Mouse (Mus musculus): ENCODE data around the gene Jup. TPM values are rescaled to one million over a fixed set of nuclear protein-coding genes. Genes with fewer than 3 reads are reported as not detected.
"Not testable (repeated sequence)": the region's sequence is repeated elsewhere in the genome, so short reads cannot be mapped to it uniquely, and the experiment has no call there.

The Jup gene
- total RNA-seq, 2 experiments from 2014 or later, result 31.0 to 35.6 TPM

DNA sequence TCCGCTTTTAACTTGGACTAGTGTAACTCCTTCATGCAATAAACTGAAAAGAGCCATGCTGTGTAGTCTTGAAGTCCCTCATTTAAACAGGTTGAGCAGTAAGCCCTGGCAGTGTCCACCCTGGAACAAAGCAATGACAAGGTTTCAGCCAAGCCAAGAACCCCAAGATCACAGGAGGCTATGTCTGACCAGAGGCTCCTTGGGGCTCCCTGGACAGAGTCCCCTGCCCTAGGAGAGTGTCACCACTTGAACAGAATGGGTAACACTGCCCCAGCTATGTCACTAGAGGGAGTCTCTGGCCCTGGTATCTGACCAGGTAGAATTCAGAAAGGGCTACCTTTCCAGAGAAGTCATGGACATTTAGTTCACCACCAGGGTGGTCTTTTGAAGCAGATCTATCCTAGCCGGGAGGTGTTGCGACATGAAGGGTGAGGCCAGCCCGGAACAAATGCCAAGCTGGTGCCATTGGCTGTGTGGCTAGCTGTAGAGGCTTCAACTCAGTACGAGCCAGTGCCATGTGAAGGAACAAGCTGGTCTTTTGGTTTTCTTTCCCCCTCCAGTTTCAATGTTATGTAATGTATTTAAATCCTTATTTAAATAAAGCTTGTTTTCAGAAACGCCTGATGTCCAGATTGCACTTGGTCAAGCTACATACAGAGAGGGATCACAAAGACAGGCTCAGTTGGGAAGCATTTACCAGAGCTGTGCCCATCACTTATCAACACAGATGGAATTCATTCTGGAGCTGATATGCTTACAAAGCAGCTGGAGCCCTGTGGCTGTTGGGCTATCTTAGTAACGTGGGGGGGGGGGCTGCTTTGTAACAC is 75.9 kb downstream of the Jup start:
- DNase-seq (ENCODE audit: low spot score in 2 of 2), result not testable (repeated sequence)

DNA sequence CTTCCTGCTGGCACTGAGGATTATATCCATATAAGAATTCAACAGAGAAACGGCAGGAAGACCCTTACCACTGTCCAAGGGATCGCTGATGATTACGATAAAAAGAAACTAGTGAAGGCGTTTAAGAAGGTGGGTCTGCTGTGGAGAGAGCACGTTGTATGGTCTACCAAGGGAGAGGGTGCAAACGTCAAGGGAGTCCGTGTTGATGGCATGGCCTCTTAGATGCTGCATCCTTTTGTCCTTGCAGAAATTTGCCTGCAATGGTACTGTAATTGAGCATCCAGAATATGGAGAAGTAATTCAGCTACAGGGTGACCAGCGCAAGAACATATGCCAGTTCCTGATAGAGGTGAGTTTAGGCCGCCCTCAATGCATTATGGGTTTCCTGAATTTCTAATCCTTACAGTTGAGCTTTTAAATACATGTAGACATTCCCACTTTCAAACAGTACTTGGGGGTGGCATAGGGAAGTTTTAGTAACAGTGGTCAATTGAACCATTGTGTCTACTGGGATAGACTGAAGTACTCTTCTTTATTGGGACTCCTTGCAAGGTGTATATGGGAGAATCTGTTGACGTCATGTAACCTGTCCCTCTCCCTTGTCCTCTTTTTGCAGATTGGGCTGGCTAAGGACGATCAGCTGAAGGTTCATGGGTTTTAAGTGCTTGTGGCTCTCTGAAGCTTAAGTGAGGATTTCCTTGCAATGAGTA is 76.7 kb downstream of the Jup start:
- DNase-seq (ENCODE audit: low spot score in 2 of 2), result not testable (repeated sequence)

DNA sequence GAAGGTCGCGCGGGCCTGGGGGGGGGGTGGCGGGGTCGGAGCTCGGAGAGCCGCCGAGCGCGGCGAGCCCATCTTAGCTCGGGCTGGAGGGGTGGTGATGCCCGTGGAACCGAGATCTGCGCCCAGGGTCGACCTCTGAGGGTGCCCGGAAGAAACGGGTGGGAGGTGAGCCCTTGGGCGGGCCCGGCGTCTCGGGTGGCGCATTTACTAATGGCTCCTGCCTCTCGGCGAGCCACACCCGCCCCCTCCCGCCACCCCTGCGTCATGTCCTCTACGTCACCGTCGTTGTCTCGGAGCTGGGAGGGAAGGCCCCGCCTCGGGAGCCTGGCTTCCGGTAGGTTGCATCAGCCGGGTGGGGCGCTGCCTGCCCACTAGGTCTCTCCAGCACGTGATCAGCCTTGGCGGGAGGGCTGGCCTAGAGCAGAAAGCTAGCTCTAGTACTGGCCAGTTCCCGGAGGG is 77.4 kb downstream of the Jup start:
- peak; percentile 91 to 96 for DNase-seq (ENCODE audit: low spot score in 2 of 2)

DNA sequence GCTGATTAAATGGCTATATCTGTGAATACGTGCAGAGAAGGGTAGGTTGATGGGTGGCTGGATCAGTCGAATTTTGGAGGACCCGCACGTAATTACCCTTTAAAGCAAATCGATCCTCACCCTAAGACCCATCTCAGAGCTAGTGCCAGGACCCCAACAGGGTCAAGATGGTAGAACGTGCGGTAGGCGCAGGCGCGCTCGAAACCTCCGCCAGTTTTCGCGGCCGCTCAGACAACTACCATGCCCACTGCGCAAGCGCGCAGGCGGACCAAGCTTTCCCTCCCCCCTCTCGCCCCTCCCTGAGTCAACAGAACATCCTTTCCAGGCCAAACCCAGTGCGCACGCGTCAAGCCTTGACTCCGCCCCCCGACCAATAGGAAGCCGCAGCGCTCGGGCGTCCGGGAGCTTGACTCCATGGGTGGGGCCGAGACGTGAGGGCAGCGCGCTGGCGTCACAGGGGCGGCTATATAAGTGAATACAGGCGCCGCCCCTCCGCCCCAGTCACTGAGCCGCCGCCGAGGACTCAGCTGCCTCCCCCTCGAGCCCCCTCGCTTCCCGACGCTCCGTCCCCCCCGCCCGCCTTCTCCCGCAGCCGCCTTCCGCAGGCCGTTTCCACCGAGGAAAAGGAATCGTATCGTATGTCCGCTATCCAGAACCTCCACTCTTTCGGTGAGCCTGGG is 77.9 kb downstream of the Jup start, which contains the start of gene Eif1:
Gene Eif1 (plus strand): TSS at position 394 of the 680 bp plus-strand sequence.
- peak; percentile 100 for DNase-seq (ENCODE audit: low spot score in 2 of 2)

Small RNA genes lying within 50 kb of the gene (microRNA-seq; reads per million reads assigned to microRNA genes)
- 0 reads per million in 2 experiments for gene Gm27374

Other genes starting within 250 kb of the Jup start
- gene Krt19, start 249.1 kb downstream of the Jup start, total RNA-seq (2021), result not detected
- 1 to 10 TPM; 3.8 to 4.4 TPM for gene Krt9, start 204.5 kb downstream of the Jup start, total RNA-seq (2021)
- gene Krt14, start 190.2 kb downstream of the Jup start, total RNA-seq (2021), result not detected
- not detected for gene Krt16, start 148.9 kb downstream of the Jup start, total RNA-seq (2021)
- gene Krt17, start 136.7 kb downstream of the Jup start, total RNA-seq (2021), result not detected
- gene Krt42, start 127.9 kb downstream of the Jup start, total RNA-seq (2021), result not detected
- 100 to 1,000 TPM; 739 to 776 TPM for gene Eif1, start 77.9 kb downstream of the Jup start, total RNA-seq (2021)
- gene Gast, start 63.4 kb downstream of the Jup start, total RNA-seq (2021), result not detected
- 100 to 1,000 TPM; 186 to 208 TPM for gene Hap1, start 41.6 kb downstream of the Jup start, total RNA-seq (2021)
- gene P3h4, start 17.1 kb upstream of the Jup start, total RNA-seq (2021), result 10 to 100 TPM in 1 of 2 experiments, 1 to 10 TPM in 1; 9.8 to 11.2 TPM
- 1 to 10 TPM; 5.4 to 5.8 TPM for gene Fkbp10, start 17.9 kb upstream of the Jup start, total RNA-seq (2021)
- 10 to 100 TPM; 48.8 to 53.4 TPM for gene Nt5c3b, start 44.0 kb upstream of the Jup start, total RNA-seq (2021)
- gene Klhl10, start 44.2 kb upstream of the Jup start, total RNA-seq (2021), result 1 to 10 TPM in 1 of 2 experiments, under 1 TPM in 1; 0.74 to 1.2 TPM
- 100 to 1,000 TPM; 117 to 124 TPM for gene Klhl11, start 75.0 kb upstream of the Jup start, total RNA-seq (2021)
- gene Acly, start 130.2 kb upstream of the Jup start, total RNA-seq (2021), result 100 to 1,000 TPM; 118 to 124 TPM
- 1 to 10 TPM in 1 of 2 experiments, under 1 TPM in 1; 0.96 to 1.1 TPM for gene Ttc25, start 147.8 kb upstream of the Jup start, total RNA-seq (2021)
- gene Cnp, start 177.1 kb upstream of the Jup start, total RNA-seq (2021), result 100 to 1,000 TPM; 171 to 195 TPM
- gene Nkiras2, start 221.5 kb upstream of the Jup start, total RNA-seq (2021), result 10 to 100 TPM; 10.8 to 11.1 TPM
- 100 to 1,000 TPM; 223 to 252 TPM for gene Dnajc7, start 222.4 kb upstream of the Jup start, total RNA-seq (2021)

All from layer of hippocampus, adult 18-20 months (tissue).